Mouse (Mus musculus) frontal cortex, postnatal 25 days (tissue): ENCODE results near the gene Olfr1232.

Source experiments
- DNase-seq, 2 experiments: peaks; one replicate each; pipeline ENCODE4 v3.0.0; 2022; ENCODE audit warnings: low spot score in 2 of 2

Gene Olfr1232

DNA sequence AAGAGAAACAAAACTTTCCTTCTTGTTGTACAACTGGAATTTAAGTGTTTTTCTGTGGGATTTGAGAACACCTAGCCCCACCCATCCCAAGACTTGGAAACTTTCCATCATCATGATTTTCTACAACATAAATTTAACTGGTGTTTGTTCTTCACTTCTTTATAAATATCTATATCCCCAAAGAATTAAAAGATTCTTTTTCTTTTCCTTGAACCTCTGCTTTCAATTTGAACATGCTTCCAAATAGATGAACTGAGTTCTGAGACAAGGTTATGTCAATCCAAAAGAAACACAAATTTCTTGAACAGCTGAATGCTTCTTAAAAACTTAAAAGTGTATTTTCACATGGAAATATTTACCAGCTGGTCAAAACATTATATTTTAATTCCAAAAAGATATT, at the start of gene Olfr1232:
TSS of gene Olfr1232 (minus strand) at position 101 of the 400 bp plus-strand sequence.
- DNase-seq: no peak

GRCm38 (mm10) chr2:89364765-89365164, 35.3 kb upstream of the Olfr1232 start, which contains the start of gene Olfr1234:
Gene Olfr1234, minus strand, starts transcription at chr2:89364865.
- no peak for DNase-seq

- DNase-seq: no peak
Measured at GRCm38 (mm10) chr2:89342298-89342697, 12.8 kb upstream of the Olfr1232 start, which contains the start of gene Olfr1233. Gene Olfr1233, minus strand, starts transcription at chr2:89342398.

- no peak for DNase-seq
Measured at GRCm38 (mm10) chr2:89306974-89307373, 22.5 kb downstream of the Olfr1232 start, which contains the start of gene Olfr1231. Gene Olfr1231, minus strand, starts transcription at chr2:89307074.

DNA sequence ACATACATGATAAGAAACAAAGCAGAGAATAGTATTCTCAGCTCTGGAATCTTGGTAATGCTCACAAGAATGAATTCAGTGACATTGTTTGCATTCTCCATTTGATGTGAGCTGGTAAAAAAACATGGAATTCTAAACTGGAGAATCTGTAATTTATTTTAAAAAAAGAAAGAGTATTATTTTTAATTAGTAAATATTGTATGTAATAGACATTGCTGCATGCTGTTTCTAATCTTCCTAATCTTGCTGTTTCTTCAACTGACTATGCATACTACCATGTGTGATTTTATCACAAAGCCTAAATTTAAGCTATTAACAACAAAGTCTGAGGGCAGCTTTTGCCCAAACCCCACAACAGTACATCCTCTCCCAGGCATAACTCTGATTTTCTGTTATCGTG, 32.3 kb downstream of the Olfr1232 start, which contains the start of gene Olfr1230:
TSS of gene Olfr1230 (minus strand) at position 101 of the 400 bp plus-strand sequence.
- no peak for DNase-seq

- no peak for DNase-seq
Measured at GRCm38 (mm10) chr2:89287914-89288313, 41.6 kb downstream of the Olfr1232 start, which contains the start of gene Olfr1229. Gene Olfr1229, minus strand, starts transcription at chr2:89288014.
